Mouse (Mus musculus): ENCODE results near the gene Bri3. TPM values are rescaled to one million over a fixed set of nuclear protein-coding genes. Genes with fewer than 3 reads are reported as not detected.
"Not testable (repeated sequence)": the region's sequence is repeated elsewhere in the genome, so short reads cannot be mapped to it uniquely, and the experiment has no call there.

Bri3 gene
- total and polyA plus RNA-seq, 3 experiments: 129 to 258 (median 152) TPM

DNA sequence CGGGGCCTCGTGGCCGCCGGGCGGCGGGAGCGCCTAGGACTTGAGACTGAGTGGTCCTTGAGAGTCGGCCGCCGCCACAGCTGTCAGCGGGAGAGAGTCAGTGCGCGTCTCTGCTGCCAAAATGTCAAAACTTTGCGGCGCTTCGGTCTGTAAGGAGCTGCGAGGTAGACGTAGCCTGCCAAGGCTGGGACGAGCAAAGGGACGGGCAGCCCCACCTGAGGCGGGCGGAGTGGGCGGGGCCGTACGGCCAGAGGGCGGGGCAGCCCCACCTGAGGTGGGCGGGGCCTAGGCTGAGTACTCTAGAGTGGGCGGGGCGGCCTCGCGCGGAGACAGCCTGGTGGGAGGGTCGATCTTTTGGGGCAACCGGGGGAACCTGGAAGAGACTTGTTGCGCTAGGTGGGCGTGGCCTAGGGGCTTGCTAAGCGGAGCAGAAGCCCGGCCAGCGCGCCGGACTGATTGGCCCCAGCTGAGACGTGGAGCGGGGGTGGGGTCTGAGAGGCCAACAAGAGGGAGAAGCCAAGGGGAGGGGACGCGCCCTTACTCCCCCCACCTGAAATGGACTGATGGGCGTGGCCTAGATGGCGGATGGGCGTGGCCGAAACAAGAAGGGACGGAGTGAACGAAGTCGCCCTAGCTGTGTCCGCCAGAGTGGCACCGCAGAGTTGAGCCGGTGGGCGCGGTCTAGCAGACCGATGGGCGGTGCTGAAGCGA, 113.8 kb downstream of the Bri3 start, which contains the start of gene Baiap2l1:
Gene Baiap2l1, minus strand, starts transcription at position 232 of the 711 bp plus-strand sequence.
- TF ChIP-seq EP300 (IDR thresholded peaks at IDR 0.05; ENCODE audit: insufficient read depth, low read depth, low read length) (no peak), POLR2A (IDR thresholded peaks at IDR 0.05; ENCODE audit: insufficient read depth, low read depth, low read length) (peak; percentile 69), CTCF (IDR thresholded peaks at IDR 0.05) (peak; percentile 25; the same call in 1 of the 2 replicates)
- Histone ChIP-seq H3K36me3 (ENCODE audit: control insufficient read depth, insufficient read depth, low read length) (no peaks in the 10 kb centered on the region), H3K9ac (ENCODE audit: low read depth, low read length) (peak within 1 kb of the TSS; percentile 60), H3K4me3 (peak within 1 kb of the TSS; percentile 53), H3K27me3 (ENCODE audit: control insufficient read depth, insufficient read depth, low read length) (no peaks in the 10 kb centered on the region), H3K27ac (peak within 1 kb of the TSS; percentile 59), H3K79me2 (replicated peaks; ENCODE audit: control insufficient read depth, insufficient read depth, low read length) (no peaks in the 10 kb centered on the region), H3K4me1 (ENCODE audit: control insufficient read depth, insufficient read depth, low read length) (0 out of 2 replicates have a peak, but pooled peaks cover 2% of the 10 kb centered on the region)
- DNase-seq: peak; percentile 82 to 88
- WGBS: under 1% methylated on average over 56 of the region's 60 CpGs
- intact Hi-C loops (cut with DNase I): no loop called here

- no peaks in the 10 kb centered on the region for H3K36me3 ChIP-seq (ENCODE audit: control insufficient read depth, insufficient read depth, low read length)
- 0 out of 2 replicates have a peak, but pooled peaks cover 2% of the 10 kb centered on the region for H3K4me1 ChIP-seq (ENCODE audit: control insufficient read depth, insufficient read depth, low read length)
- H3K27ac ChIP-seq: no peak overlapping the region
- no peak for DNase-seq
- WGBS: 11% methylated on average over 10 of the region's 10 CpGs
- H3K79me2 ChIP-seq (replicated peaks; ENCODE audit: control insufficient read depth, insufficient read depth, low read length): no peaks in the 10 kb centered on the region
- intact Hi-C loops (cut with DNase I): no loop called here
- 0 out of 2 replicates have a peak overlapping the region, but pooled peaks have one; percentile 0 for H3K9ac ChIP-seq (ENCODE audit: low read depth, low read length)
- H3K27me3 ChIP-seq (ENCODE audit: control insufficient read depth, insufficient read depth, low read length): no peaks in the 10 kb centered on the region
- H3K4me3 ChIP-seq: peak overlapping the region; percentile 53
- no peak for TF ChIP-seq CTCF (IDR thresholded peaks at IDR 0.05)
- TF ChIP-seq EP300 (IDR thresholded peaks at IDR 0.05; ENCODE audit: insufficient read depth, low read depth, low read length): no peak
- TF ChIP-seq POLR2A (IDR thresholded peaks at IDR 0.05; ENCODE audit: insufficient read depth, low read depth, low read length): no peak
These were observed 114.3 kb downstream of the Bri3 start for GRCm38 (mm10) chr5:144358592-144358917.

DNA sequence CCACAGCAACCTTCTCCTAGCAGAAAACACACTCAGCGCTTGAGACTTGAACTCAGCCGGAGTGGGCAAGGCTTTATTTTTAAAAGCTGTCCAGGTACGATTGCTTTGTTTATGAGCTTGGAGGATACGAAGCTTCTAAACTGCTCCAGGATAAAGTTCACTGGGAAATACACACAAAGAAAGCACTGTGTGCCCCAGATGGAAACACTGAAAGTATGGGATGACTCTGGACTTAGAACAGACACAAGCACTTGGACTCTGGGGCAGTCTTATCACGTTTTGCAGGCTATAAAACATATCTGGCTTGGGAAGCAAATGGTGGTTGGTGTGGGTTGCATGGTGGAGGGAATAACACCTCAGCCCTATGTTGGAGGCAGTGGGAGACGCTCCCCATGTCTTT, 115.6 kb downstream of the Bri3 start:
- intact Hi-C loops (cut with DNase I): no loop called here

DNA sequence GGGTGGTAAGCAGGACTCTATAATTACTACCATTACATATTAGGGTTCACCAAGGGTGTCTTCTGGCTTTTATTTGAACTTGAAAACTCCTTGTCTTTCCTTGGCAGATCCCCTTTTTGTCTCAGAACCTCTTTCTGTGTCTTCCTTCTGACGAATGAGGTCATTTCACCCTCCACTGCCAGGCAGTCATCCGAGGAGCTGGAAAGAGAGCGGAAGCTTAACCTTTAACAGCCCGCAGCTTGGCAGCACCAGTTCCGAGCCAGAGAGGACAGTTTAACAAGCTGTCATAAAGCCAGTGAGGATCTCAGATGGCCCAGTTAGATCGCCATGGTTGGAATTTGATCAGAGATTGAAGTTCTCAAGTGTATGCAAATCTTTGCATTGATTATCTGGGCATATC, 116.1 kb downstream of the Bri3 start:
- Histone ChIP-seq H3K79me2 (replicated peaks; ENCODE audit: control insufficient read depth, insufficient read depth, low read length) (no peaks in the 10 kb centered on the region), H3K4me3 (no peak overlapping the region), H3K27ac (no peak overlapping the region), H3K9ac (ENCODE audit: low read depth, low read length) (no peak overlapping the region), H3K4me1 (ENCODE audit: control insufficient read depth, insufficient read depth, low read length) (0 out of 2 replicates have a peak, but pooled peaks cover 2% of the 10 kb centered on the region), H3K36me3 (ENCODE audit: control insufficient read depth, insufficient read depth, low read length) (no peaks in the 10 kb centered on the region), H3K27me3 (ENCODE audit: control insufficient read depth, insufficient read depth, low read length) (no peaks in the 10 kb centered on the region)
- DNase-seq: no peak
- intact Hi-C loops (cut with DNase I): no loop called here
- WGBS: 58% methylated on average over 6 of the region's 6 CpGs
- no peak for TF ChIP-seq EP300 (IDR thresholded peaks at IDR 0.05; ENCODE audit: insufficient read depth, low read depth, low read length)
- TF ChIP-seq POLR2A (IDR thresholded peaks at IDR 0.05; ENCODE audit: insufficient read depth, low read depth, low read length): no peak
- TF ChIP-seq CTCF (IDR thresholded peaks at IDR 0.05): no peak

More for the DNA sequence above, 115.6 kb downstream of the Bri3 start:
- no peak for TF ChIP-seq POLR2A (IDR thresholded peaks at IDR 0.05; ENCODE audit: insufficient read depth, low read depth, low read length)
- TF ChIP-seq CTCF (IDR thresholded peaks at IDR 0.05): no peak
- no peak for TF ChIP-seq EP300 (IDR thresholded peaks at IDR 0.05; ENCODE audit: insufficient read depth, low read depth, low read length)
- Histone ChIP-seq H3K4me3 (no peak overlapping the region), H3K4me1 (ENCODE audit: control insufficient read depth, insufficient read depth, low read length) (0 out of 2 replicates have a peak, but pooled peaks cover 2% of the 10 kb centered on the region), H3K36me3 (ENCODE audit: control insufficient read depth, insufficient read depth, low read length) (no peaks in the 10 kb centered on the region), H3K27ac (no peak overlapping the region), H3K79me2 (replicated peaks; ENCODE audit: control insufficient read depth, insufficient read depth, low read length) (no peaks in the 10 kb centered on the region), H3K27me3 (ENCODE audit: control insufficient read depth, insufficient read depth, low read length) (no peaks in the 10 kb centered on the region), H3K9ac (ENCODE audit: low read depth, low read length) (no peak overlapping the region)
- WGBS: 75% methylated on average over 6 of the region's 6 CpGs
- no peak for DNase-seq

- no peaks in the 10 kb centered on the region for H3K79me2 ChIP-seq (replicated peaks; ENCODE audit: control insufficient read depth, insufficient read depth, low read length)
- TF ChIP-seq EP300 (IDR thresholded peaks at IDR 0.05; ENCODE audit: insufficient read depth, low read depth, low read length): no peak
- TF ChIP-seq CTCF (IDR thresholded peaks at IDR 0.05): no peak
- no peak for TF ChIP-seq POLR2A (IDR thresholded peaks at IDR 0.05; ENCODE audit: insufficient read depth, low read depth, low read length)
- H3K27ac ChIP-seq: no peak overlapping the region
- H3K9ac ChIP-seq (ENCODE audit: low read depth, low read length): no peak overlapping the region
- 94% methylated on average over 11 of the region's 11 CpGs for WGBS
- intact Hi-C loops (cut with DNase I): no loop called here
- no peaks in the 10 kb centered on the region for H3K36me3 ChIP-seq (ENCODE audit: control insufficient read depth, insufficient read depth, low read length)
- no peaks in the 10 kb centered on the region for H3K4me1 ChIP-seq (ENCODE audit: control insufficient read depth, insufficient read depth, low read length)
- H3K4me3 ChIP-seq: no peak overlapping the region
- H3K27me3 ChIP-seq (ENCODE audit: control insufficient read depth, insufficient read depth, low read length): no peaks in the 10 kb centered on the region
- DNase-seq: no peak
These were observed 120.6 kb downstream of the Bri3 start for GRCm38 (mm10) chr5:144364680-144365357.

DNA sequence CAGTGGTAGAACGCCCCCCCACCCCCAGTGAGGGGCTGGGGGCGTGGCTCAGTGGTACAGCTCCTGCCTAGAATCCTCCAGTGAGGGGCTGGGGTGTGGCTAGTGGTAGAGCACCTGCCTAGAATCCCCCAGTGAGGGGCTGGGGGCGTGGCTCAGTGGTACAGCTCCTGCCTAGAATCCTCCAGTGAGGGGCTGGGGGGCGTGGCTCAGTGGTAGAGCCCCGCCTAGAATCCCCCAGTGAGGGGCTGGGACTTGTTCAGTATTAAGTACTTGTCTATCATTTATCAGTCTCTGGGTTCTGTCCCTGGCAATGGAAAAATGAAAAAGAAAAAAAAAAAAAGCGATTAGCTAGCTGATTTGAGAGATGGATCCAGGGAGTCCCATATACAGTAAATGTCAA, 122.3 kb downstream of the Bri3 start:
- H3K4me3 ChIP-seq; H3K27me3 ChIP-seq (ENCODE audit: control insufficient read depth, insufficient read depth, low read length); H3K27ac ChIP-seq; DNase-seq; H3K79me2 ChIP-seq (replicated peaks; ENCODE audit: control insufficient read depth, insufficient read depth, low read length); H3K9ac ChIP-seq (ENCODE audit: low read depth, low read length); intact Hi-C loops (cut with DNase I); H3K36me3 ChIP-seq (ENCODE audit: control insufficient read depth, insufficient read depth, low read length); H3K4me1 ChIP-seq (ENCODE audit: control insufficient read depth, insufficient read depth, low read length): not testable (repeated sequence)
- 77% methylated on average over 6 of the region's 6 CpGs for WGBS
